Mouse (Mus musculus) cerebral cortex, adult 2 months (tissue): ENCODE data around the gene Rps6ka3.

Experiments used
- WGBS: fragments of 180-500 bp; shearing (Covaris S2); methylation state at CpG from one replicate; pipeline ENCODE4 v1.1.7; 2018; 5-methylcytosine and 5-hydroxymethylcytosine counted together

Rps6ka3 gene

GRCm38 (mm10) chrX:159371831-159372752 is 162.0 kb downstream of the Rps6ka3 start, which contains the start of gene Eif1ax:
TSS of gene Eif1ax (plus strand) at chrX:159372178.
- 5% methylated on average over 57 of the region's 76 CpGs for WGBS

- 3% methylated on average over 9 of the region's 9 CpGs for WGBS
Observed at GRCm38 (mm10) chrX:159372753-159373144, 162.6 kb downstream of the Rps6ka3 start.

- WGBS, result 40% methylated on average over 9 of the region's 9 CpGs
Observed at GRCm38 (mm10) chrX:159387105-159387504, 177.0 kb downstream of the Rps6ka3 start.

DNA sequence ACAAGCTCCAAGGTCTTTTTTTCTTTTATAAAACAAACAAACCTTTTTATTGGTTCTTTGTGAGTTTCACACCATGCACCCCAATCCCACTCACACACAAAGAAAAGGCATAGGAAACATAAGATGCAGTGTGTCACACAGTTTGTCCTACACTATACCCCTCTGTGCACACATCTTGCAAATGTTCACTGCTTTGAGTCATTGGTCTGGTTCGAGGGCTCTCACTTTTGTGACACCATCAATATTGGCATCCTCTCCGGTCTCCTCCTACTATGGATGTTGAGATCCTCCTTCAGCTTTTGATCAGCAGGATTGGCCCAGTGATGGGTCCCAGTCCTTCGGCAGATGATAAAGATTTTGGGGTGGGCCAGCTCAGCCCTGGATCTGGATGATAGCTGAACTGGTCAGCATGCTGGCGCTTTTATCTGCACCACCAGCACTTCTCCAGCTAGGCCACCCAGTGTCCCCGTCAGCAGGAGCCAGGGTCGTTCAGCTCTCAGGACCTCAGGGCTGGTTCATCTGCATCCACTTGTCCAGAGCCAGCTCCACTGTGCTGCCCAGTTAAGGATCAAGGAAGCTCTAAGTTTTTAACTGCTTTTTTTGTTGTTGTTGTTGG is 180.3 kb downstream of the Rps6ka3 start:
- WGBS, result 85% methylated on average over 6 of the region's 6 CpGs

GRCm38 (mm10) chrX:159391239-159391638 is 181.1 kb downstream of the Rps6ka3 start:
- 69% methylated on average over 3 of the region's 3 CpGs for WGBS

GRCm38 (mm10) chrX:159409253-159409652 is 199.1 kb downstream of the Rps6ka3 start:
- 13% methylated on average over 4 of the region's 4 CpGs for whole genome bisulfite sequencing

- WGBS, result 8% methylated on average over 24 of the region's 83 CpGs
Observed at GRCm38 (mm10) chrX:159414130-159414828, 204.2 kb downstream of the Rps6ka3 start, which contains the start of gene Map7d2. TSS of gene Map7d2 (plus strand) at chrX:159414572.

DNA sequence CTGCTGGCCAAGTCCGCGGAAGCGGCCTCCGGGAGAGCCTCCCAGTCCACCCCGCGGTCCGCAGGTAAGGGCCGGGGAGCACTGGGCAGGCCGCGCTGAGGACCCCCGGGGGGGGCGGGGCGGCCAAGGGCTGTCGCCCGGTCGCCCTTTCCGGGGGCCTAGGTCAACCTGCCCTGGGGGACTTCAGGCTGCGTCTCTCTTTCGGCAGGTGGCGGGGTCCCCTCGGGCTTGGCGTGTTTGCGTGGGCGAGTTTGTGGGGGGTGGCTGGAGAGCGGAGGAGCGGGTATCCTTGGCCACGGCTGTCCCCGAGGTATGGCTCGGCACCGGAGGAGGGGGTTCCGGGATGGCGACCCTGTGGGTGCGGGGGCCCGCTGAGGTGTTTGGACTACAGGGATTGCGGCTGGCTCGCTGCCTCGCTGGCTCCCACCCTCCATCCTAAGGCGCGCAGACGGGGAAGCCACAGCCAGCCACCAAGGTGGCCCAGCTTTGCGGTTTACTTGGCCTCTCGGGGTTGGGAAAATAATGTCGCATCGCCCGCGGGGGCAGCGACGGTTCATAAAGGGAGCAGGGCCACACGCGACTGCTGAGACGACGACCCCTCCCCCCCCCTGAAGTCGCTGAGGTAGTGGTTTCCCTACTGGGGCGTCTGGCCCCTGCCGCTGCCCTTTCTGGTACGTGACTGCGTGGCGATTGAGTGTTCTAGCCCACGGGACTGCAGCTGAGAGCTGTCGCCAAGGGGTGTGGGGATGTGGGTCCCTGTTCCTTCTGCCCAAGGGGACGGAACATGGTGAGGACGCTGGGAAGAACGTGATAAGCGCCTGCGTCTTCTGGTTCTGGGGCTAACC is 204.9 kb downstream of the Rps6ka3 start:
- WGBS, result 3% methylated on average over 52 of the region's 65 CpGs
